Comparison of ENCODE assay signal across 9 mouse cellular contexts in genomic region chr7:37934770-37935182, GRCm38 (mm10).
DNase-seq lines count a peak whose midpoint lies in the region; ATAC-seq lines count a peak whose summit lies in the region.
"Had no signal": no experiment of that assay in that cellular context is flagged by ENCODE, and none has a peak within 500 bp of the region (broad histone marks: within the 10 kb centered on the region; RNA-seq: fewer than 3 reads in every experiment).

No protein-coding gene starts in this region.

- H3K4me2 ChIP-seq in forebrain, embryonic 14.5 days (ENCODE audit: low read length), result no peak overlapping the region
- no peak overlapping the region for H3K4me2 ChIP-seq in limb, embryonic 11.5 days (ENCODE audit: low read depth, severe bottlenecking)
- no peak overlapping the region for H3K4me2 ChIP-seq in neural tube, embryonic 14.5 days (ENCODE audit: low read depth, low read length)
- H3K4me2 ChIP-seq: heart, embryonic 15.5 days had no signal

- 10% methylated on average over 5 of the region's 5 CpGs for WGBS in forebrain, embryonic 14.5 days
- WGBS in limb, embryonic 11.5 days, result 28% methylated on average over 5 of the region's 5 CpGs
- 12% methylated on average over 5 of the region's 5 CpGs for WGBS in neural tube, embryonic 14.5 days

- DNase-seq in adrenal gland, postnatal 36 days, result peak; percentile 18 to 53
- DNase-seq in adrenal gland, adult 8-10 months, result no peak
- peak; percentile 45 for DNase-seq in thymus, postnatal 14 days
- no peak for DNase-seq in thymus, postnatal 0 days (ENCODE audit: low spot score)
- peak; percentile 77 for DNase-seq in forebrain, embryonic 14.5 days (ENCODE audit: low spot score)
- DNase-seq in limb, embryonic 11.5 days (ENCODE audit: low spot score), result peak; percentile 74
- DNase-seq in T-cell, adult 2 months (ENCODE audit: low spot score), result no peak

- peak; percentile 75 for ATAC-seq in forebrain, embryonic 14.5 days
- no peak for ATAC-seq in limb, embryonic 11.5 days (ENCODE audit: insufficient number of reproducible peaks, low FRiP score, low TSS enrichment, low read depth)
- ATAC-seq in neural tube, embryonic 14.5 days (ENCODE audit: low read depth), result peak; percentile 71

- H3K4me3 ChIP-seq in forebrain, embryonic 14.5 days (ENCODE audit: low read depth, low read length), result no peak overlapping the region
- no peak overlapping the region for H3K4me3 ChIP-seq in limb, embryonic 11.5 days (ENCODE audit: low read depth, low read length)
- H3K4me3 ChIP-seq in neural tube, embryonic 14.5 days (ENCODE audit: low read depth, low read length), result no peak overlapping the region
- H3K4me3 ChIP-seq: heart, embryonic 15.5 days had no signal

- no peak overlapping the region for H3K27ac ChIP-seq in forebrain, embryonic 14.5 days (ENCODE audit: low read depth, low read length)
- no peak overlapping the region for H3K27ac ChIP-seq in limb, embryonic 11.5 days (replicated peaks; ENCODE audit: low read depth, low read length)
- H3K27ac ChIP-seq in neural tube, embryonic 14.5 days (ENCODE audit: low read depth, low read length), result no peak overlapping the region
- H3K27ac ChIP-seq: heart, embryonic 15.5 days had no signal

- H3K27me3 ChIP-seq in forebrain, embryonic 14.5 days (replicated peaks; ENCODE audit: control insufficient read depth, insufficient read depth, low read length), result no peaks in the 10 kb centered on the region
- no peaks in the 10 kb centered on the region for H3K27me3 ChIP-seq in limb, embryonic 11.5 days (ENCODE audit: control insufficient read depth, insufficient read depth, low read length)
- H3K27me3 ChIP-seq in neural tube, embryonic 14.5 days (ENCODE audit: control insufficient read depth, insufficient read depth, low read length), result no peaks in the 10 kb centered on the region
- H3K27me3 ChIP-seq: heart, embryonic 15.5 days had no signal

- peaks cover 9% of the 10 kb centered on the region for H3K4me1 ChIP-seq in forebrain, embryonic 14.5 days (ENCODE audit: control insufficient read depth, insufficient read depth, low read length)
- no peaks in the 10 kb centered on the region for H3K4me1 ChIP-seq in limb, embryonic 11.5 days (ENCODE audit: control insufficient read depth, insufficient read depth, low read length)
- H3K4me1 ChIP-seq in neural tube, embryonic 14.5 days (ENCODE audit: control insufficient read depth, insufficient read depth, low read length), result peaks cover 11% of the 10 kb centered on the region

- H3K9ac ChIP-seq in forebrain, embryonic 14.5 days (ENCODE audit: low read length), result no peak overlapping the region
- H3K9ac ChIP-seq in limb, embryonic 11.5 days (ENCODE audit: low read length), result no peak overlapping the region
- H3K9ac ChIP-seq in neural tube, embryonic 14.5 days (replicated peaks; ENCODE audit: low read depth, low read length), result no peak overlapping the region
- H3K9ac ChIP-seq: heart, embryonic 15.5 days had no signal

- H3K9me3 ChIP-seq in forebrain, embryonic 14.5 days (replicated peaks; ENCODE audit: control insufficient read depth, low read length), result no peaks in the 10 kb centered on the region
- no peaks in the 10 kb centered on the region for H3K9me3 ChIP-seq in limb, embryonic 11.5 days (ENCODE audit: control insufficient read depth, low read length)
- H3K9me3 ChIP-seq in neural tube, embryonic 14.5 days (ENCODE audit: control insufficient read depth, low read length), result no peaks in the 10 kb centered on the region
- H3K9me3 ChIP-seq: heart, embryonic 15.5 days had no signal

- H3K36me3 ChIP-seq in forebrain, embryonic 14.5 days (ENCODE audit: control insufficient read depth, insufficient read depth, low read length), result no peaks in the 10 kb centered on the region
- no peaks in the 10 kb centered on the region for H3K36me3 ChIP-seq in limb, embryonic 11.5 days (ENCODE audit: control insufficient read depth, insufficient read depth, low read length)
- no peaks in the 10 kb centered on the region for H3K36me3 ChIP-seq in neural tube, embryonic 14.5 days (ENCODE audit: control insufficient read depth, insufficient read depth, low read length)
- H3K36me3 ChIP-seq: heart, embryonic 15.5 days had no signal

Comparison
In these comparisons a context has a peak if more than half of its experiments do, and no peak if none do; other contexts are left out.
1. DNase-seq: peak in adrenal gland, postnatal 36 days (2 of 2), thymus, postnatal 14 days (single experiment), forebrain, embryonic 14.5 days (single experiment) and limb, embryonic 11.5 days (single experiment); none in adrenal gland, adult 8-10 months (single experiment), thymus, postnatal 0 days (single experiment) and T-cell, adult 2 months (single experiment).